Mouse (Mus musculus) G1E-ER4 (cell line): Measurements from ENCODE around the gene Ube2e2. TPM values are rescaled to one million over a fixed set of nuclear protein-coding genes. Genes with fewer than 3 reads are reported as not detected.

Source experiments
- GATA1 ChIP-seq: IDR thresholded peaks from one replicate; pipeline ENCODE4 v1.8.0; 2012; ENCODE audit warnings: low read length, inconsistent platforms
- polyA plus RNA-seq: library from polyadenylated mRNA; stranded (reverse); fragments of >175 nt; gene quantifications from 2 replicates; pipeline ENCODE4 v1.2.3, GENCODE M21; 2012

Gene Ube2e2
- polyA plus RNA-seq, 1 experiment: not detected

GRCm38 (mm10) chr14:18667755-18668154 is 226.3 kb downstream of the Ube2e2 start:
- no peak for TF ChIP-seq GATA1

GRCm38 (mm10) chr14:18666251-18666650 is 227.8 kb downstream of the Ube2e2 start:
- no peak for TF ChIP-seq GATA1

- no peak for TF ChIP-seq GATA1
Measured at GRCm38 (mm10) chr14:18665267-18666024, 228.6 kb downstream of the Ube2e2 start.

- TF ChIP-seq GATA1: no peak
Measured at GRCm38 (mm10) chr14:18663666-18664065, 230.4 kb downstream of the Ube2e2 start.

GRCm38 (mm10) chr14:18657777-18658753 is 236.0 kb downstream of the Ube2e2 start:
- no peak for TF ChIP-seq GATA1

- TF ChIP-seq GATA1: no peak
Measured at GRCm38 (mm10) chr14:18649123-18649675, 244.9 kb downstream of the Ube2e2 start.

- no peak for TF ChIP-seq GATA1
Measured at GRCm38 (mm10) chr14:18641656-18642055, 252.4 kb downstream of the Ube2e2 start.

GRCm38 (mm10) chr14:18638753-18639456 is 255.2 kb downstream of the Ube2e2 start:
- no peak for TF ChIP-seq GATA1

GRCm38 (mm10) chr14:18637739-18638138 is 256.3 kb downstream of the Ube2e2 start:
- TF ChIP-seq GATA1: no peak

- TF ChIP-seq GATA1: no peak
Measured at GRCm38 (mm10) chr14:18628170-18628569, 265.9 kb downstream of the Ube2e2 start.

- TF ChIP-seq GATA1: no peak
Measured at GRCm38 (mm10) chr14:18618603-18619002, 275.5 kb downstream of the Ube2e2 start.

GRCm38 (mm10) chr14:18601927-18602326 is 292.1 kb downstream of the Ube2e2 start:
- TF ChIP-seq GATA1: no peak

GRCm38 (mm10) chr14:18586239-18587034 is 307.6 kb downstream of the Ube2e2 start:
- no peak for TF ChIP-seq GATA1

GRCm38 (mm10) chr14:18581735-18582134 is 312.3 kb downstream of the Ube2e2 start:
- TF ChIP-seq GATA1: no peak

GRCm38 (mm10) chr14:18574756-18575155 is 319.3 kb downstream of the Ube2e2 start:
- no peak for TF ChIP-seq GATA1
